Mouse (Mus musculus) ovary, postnatal 14 days (tissue): ENCODE measurements at regions not wholly inside any gene's neighbourhood (a gene's known extent, or its start where the extent isn't known, plus 50 kb on each side); places are given as distances from the start of the nearest gene placed in this dataset.
A peak's percentile ranks its signal among the peaks of the same experiment; 100 is the strongest.

Experiments
- DNase-seq: peaks from one replicate; pipeline ENCODE4 v3.0.0; 2022; ENCODE audit warnings: low spot score

- no peak for DNase-seq
These were observed 219.4 kb downstream of the Pdcd6ip start for GRCm38 (mm10) chr9:113488651-113489050.

- DNase-seq = no peak
These were observed 221.5 kb downstream of the Pdcd6ip start for GRCm38 (mm10) chr9:113486494-113487081.

DNA sequence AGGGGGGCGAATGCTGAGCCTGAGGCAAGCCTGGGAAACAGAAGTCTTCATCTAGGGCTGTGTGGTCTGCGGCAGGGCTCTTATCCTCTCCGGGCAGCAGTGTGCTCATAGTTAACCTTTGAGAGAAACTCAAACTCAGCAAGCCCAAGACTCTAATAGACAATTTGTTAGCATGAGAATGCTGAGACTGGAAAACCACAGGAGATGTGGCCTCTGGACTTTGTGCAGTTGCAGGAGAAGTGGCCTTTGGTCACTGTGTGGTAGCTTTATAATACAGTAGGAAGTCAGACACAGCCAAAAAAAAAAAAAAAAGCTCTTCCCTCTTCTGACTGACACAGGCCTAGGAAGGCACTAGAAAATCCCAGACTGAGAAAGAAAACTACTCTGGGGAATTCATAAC is 228.2 kb downstream of the Pdcd6ip start:
- DNase-seq = no peak

DNA sequence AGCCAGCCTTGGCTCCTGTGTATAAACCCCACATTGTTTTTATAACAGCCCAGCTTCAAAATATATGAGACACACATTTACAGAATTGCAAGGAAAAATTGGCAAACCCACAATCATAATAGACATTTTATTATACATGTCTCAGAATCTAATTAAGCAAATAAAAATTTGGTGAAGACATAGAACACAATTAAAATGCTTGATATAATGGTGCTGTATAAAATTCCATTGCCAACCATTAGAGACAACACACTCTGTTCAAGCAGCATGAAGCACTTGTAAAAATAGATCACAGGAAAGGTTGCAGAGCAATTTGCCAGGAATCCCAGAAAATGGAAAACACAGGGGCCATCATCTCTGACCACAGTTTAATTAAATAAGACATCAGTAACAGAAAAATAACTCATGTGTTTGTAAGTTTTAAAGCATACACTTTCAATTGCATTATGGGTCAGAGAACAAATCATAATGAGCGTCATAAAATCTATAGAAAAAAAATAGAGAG is 229.2 kb downstream of the Pdcd6ip start:
- DNase-seq = no peak

DNA sequence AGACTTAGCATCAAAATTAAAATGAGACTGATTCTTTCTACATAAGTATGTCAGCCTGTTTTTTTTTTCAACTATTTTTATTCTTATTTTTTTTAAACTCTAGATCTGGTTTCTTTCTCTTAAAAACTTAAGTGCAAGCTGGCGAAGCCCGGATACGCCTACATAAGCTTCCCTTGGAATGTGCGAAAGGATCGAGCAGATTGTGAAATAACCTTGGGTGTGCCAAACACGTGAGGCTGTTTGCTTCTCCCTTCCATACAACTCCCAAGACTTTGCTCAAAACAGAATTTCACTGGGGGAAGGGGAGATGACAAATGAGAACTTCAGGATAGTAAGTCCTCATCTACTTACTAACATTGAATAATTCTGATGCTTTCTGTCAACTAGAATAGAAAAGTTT is 236.3 kb downstream of the Pdcd6ip start:
- DNase-seq = no peak

- no peak for DNase-seq
These were observed 245.2 kb downstream of the Pdcd6ip start for GRCm38 (mm10) chr9:113462888-113463287.

DNA sequence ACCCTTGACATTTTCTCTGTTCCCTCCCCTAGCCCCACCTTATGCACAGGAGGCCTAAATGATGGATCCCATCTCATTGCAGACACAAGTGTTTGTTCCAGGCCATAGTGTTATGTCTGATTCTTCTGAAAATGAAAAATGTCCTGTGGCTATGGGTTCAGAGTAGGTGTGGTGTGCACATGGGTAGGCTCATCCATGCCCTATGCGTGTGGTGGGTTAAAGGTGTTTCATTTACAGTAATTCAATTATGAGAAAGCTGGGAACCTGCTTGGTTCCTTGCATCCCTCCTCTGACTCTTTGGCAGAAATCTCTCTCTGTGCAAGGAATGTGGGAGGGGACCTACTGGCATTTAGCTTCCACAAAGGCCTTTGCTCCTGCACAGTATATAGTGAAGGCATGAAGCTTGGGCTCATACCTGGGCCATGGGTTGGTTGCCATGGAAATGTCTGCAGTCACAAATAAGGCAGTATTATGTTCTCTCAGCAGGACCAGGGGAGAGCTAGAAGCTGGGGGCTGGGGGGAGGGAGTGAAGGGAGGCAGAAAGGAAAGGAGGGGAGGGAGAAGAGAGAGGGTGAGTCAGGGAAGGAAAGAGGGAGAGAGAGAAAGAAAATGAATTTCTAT is 245.7 kb downstream of the Pdcd6ip start:
- DNase-seq = no peak

DNA sequence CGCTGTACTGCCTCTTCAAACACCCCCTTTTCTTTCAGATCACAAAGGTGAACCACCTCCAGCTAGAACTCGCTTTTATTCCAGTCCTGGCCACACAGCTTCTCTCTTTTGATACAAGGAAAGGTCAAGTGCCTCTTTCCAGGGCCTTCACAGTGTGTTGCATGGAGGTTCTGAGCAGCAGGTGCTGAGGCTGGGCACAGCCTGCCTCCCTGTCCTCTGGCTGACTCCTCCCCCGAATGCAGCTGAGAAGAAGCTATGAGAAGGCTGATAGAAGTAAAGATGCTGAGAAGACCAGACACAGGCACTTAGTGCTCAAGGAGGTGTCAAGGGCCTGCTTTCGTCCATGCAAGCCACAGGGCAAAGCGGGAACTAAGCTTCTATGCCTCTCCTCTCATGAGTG is 248.2 kb downstream of the Pdcd6ip start:
- no peak for DNase-seq

DNA sequence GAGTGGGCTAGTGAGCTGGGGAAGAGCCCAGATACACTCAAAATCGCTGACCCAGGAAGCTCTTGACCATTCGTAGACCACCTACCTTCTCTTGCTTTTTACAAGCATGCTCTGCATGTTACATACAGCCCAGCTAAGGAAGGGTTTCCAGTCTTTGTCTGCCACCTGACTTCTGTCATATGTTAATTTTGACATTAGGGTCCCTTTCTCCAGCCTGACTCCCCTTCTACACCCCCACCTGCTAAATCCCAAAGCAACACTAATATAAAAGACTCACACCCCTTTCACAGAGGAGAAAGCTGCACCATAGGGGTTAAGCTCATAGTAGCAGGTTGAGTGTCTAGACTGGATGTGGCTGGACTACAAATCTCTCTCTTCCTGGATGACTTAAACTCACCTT is 248.8 kb downstream of the Pdcd6ip start:
- DNase-seq = no peak

DNA sequence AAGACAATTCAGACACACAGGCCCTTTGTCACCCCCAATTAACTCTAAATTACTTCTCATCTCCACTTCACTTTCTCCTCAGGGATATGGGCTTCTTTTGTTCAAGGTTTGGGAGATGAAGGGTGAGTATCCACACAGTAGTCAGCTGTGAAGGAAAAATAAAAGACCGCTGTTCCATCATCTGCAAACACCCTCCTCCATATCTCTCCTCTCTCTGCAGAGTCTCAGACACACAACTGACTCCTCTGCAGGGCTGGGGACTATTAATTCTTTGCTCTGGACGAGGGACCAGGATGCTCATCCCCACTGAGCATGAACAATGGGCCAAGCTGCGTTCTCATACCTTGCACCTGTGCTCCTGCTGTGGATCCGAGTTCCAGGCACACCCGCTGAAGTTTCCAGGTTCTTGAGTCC is 249.3 kb downstream of the Pdcd6ip start:
- no peak for DNase-seq

GRCm38 (mm10) chr9:113457169-113457850 is 250.7 kb downstream of the Pdcd6ip start:
- no peak for DNase-seq

- no peak for DNase-seq
These were observed 252.5 kb downstream of the Pdcd6ip start for GRCm38 (mm10) chr9:113455577-113455976.

DNA sequence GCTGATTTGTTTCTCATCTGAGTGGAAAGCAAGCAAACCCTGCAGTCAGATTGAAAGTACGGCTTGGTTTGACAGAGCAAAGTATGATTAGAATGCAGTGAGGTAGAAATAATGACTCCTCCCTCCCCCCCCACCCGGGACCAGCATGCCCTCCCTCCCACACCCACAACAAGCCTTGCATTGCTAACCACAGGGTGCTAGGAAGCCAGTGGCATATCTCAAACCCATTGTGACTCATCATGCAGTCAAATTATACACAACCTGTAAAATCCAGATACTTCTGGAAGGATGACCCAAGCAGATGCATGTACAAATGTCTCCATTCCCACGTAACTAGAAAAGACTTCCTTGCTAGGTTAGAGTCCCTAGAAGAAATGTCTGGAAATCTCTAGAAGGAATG is 254.8 kb downstream of the Pdcd6ip start:
- DNase-seq = no peak

GRCm38 (mm10) chr9:113441770-113442411 is 266.2 kb downstream of the Pdcd6ip start:
- DNase-seq = peak; percentile 61

DNA sequence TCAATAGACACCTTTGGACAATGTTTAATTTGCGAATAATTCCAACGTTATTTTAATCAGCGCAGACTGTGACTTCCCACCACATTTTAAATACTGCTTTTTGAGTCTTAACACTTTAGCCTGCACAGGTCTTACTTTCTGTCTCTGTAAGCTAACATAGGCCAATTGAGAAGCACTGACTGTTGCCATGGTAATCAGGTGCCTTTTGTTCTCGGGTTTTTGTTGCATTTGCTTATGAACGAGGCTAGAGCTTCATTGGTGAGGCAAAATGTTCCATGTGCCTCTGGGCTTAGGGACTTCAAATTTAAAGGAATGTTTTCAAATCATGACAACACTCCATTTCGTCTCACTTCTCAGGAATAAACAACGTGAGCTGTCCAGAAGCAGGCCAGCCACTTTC is 269.7 kb downstream of the Pdcd6ip start:
- DNase-seq = no peak

DNA sequence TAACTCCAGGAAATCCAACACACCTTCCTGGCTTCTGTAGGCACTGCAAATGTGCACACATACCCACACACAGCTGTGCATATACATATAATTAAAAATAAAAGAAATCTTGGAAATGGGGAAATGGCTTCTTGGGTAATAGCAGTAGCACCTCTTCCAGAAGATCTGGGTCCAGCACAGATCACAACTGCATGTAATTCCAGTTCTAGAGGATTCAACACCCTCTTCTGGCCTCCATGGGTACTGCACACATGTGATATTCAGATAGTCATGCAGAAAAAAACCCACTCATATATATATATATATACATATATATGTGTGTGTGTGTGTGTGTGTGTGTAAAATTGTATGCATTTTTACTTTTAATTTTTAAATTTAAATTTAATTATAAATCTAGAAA is 272.1 kb downstream of the Pdcd6ip start:
- no peak for DNase-seq

- DNase-seq = no peak
These were observed 274.6 kb downstream of the Pdcd6ip start for GRCm38 (mm10) chr9:113433424-113433823.

GRCm38 (mm10) chr9:113432601-113433179 is 275.4 kb downstream of the Pdcd6ip start:
- no peak for DNase-seq

GRCm38 (mm10) chr9:113430411-113430810 is 277.6 kb downstream of the Pdcd6ip start:
- no peak for DNase-seq

GRCm38 (mm10) chr9:113427281-113427680 is 280.8 kb downstream of the Pdcd6ip start:
- DNase-seq = no peak

DNA sequence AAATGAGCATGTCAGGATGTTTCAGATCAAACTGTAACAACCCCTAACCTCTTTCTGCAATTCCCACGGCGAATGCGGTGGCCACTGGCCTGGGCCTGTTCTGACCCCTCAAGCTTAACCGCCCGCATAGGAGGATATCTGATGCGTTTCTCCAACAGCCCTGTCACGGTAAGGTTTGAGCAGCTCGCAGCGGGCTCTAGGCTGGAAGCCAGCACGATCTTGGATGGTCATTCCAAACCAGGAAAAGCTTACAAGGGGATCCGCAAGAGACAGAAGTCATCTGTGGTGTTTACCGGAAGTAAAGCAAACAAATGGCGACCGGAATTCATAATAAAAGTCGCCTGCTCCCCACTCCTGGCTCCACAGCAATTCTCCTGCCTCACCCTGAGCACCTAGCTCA is 281.7 kb downstream of the Pdcd6ip start:
- no peak for DNase-seq

DNA sequence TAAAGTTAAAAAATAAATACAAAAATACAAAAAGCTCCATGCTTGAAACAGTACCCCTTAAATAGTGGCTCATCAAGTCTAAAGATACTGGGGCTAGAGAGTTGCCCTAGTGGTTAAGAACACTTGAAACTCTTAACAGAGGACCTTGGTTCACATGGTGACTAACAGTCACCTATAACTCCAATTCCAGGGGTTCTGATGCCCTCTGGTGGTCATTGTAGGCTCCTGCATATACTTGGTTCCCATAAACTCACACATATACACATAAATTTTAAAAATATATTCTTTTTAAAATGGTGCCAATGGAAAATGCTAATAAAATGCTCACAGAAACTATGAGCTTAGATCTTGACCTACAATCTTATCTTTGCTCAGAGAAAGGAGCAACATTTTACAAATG is 286.4 kb downstream of the Pdcd6ip start:
- DNase-seq = no peak

DNA sequence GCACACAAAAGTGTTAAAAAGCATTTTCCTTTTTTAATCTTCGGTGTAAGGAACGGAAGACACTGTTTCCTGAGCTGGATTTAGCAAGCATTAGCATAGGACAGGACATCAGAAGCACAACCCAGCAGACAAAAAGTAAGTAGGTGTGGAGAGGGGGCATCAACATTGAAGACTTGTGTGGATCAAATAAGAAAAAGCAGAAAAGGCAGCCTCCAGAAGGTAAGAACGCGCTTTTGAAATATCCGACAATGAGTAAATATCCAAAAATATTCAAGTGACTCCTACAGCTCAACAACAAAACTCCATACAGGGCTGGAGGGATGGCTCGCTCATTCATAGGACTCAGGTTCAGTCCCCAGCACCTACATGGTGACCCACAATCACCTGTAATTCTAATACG is 286.9 kb downstream of the Pdcd6ip start:
- no peak for DNase-seq
